Mouse (Mus musculus): ENCODE results near the gene Tcf21. TPM values are rescaled to one million over a fixed set of nuclear protein-coding genes. Genes with fewer than 3 reads are reported as not detected.

Gene Tcf21
- polyA plus RNA-seq, 1 experiment from 2014 or later = 6.2 TPM

DNA sequence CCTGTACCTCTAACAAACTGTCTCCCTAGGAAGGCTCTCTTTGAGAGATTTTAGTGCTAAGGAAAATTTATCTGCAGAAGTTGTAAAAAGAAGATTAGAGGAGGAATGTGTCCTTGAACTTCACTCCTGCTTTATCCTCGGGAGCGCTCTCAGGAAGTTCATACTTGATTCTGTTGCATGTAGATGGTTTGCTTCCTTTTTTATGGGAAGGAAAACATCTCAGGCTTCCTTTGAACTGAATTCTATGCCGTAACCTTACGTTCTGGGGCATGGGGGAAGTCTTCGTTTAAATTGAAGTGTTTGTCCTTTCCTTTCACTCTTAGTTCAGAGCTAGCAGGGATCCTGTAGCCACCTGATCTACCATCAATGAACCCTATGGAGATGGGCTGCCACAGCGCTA, 2.9 kb upstream of the Tcf21 start:
- H3K27me3 ChIP-seq = peaks cover 63% of the 10 kb centered on the region
- H3K9ac ChIP-seq = no peak overlapping the region
- H3K27ac ChIP-seq = no peak overlapping the region

GRCm38 (mm10) chr10:22822486-22822885, 2.5 kb upstream of the Tcf21 start:
- H3K27ac ChIP-seq = no peak overlapping the region
- no peaks in the 10 kb centered on the region for H3K4me1 ChIP-seq (replicated peaks)
- H3K9ac ChIP-seq = no peak overlapping the region
- H3K36me3 ChIP-seq = no peaks in the 10 kb centered on the region
- no peaks in the 10 kb centered on the region for H3K9me3 ChIP-seq (replicated peaks)
- H3K4me2 ChIP-seq = no peak overlapping the region
- DNase-seq = no peak
- ATAC-seq (ENCODE audit: low read depth) = no peak
- peaks cover 67% of the 10 kb centered on the region for H3K27me3 ChIP-seq
- 15% methylated on average over 5 of the region's 5 CpGs for WGBS (ENCODE audit: insufficient replicate concordance)
- H3K4me3 ChIP-seq (replicated peaks) = no peak overlapping the region

More for the DNA sequence above, 2.9 kb upstream of the Tcf21 start:
- DNase-seq (no peak), ATAC-seq (ENCODE audit: low read depth) (no peak)
- Histone ChIP-seq H3K9me3 (replicated peaks) (no peaks in the 10 kb centered on the region), H3K4me1 (replicated peaks) (no peaks in the 10 kb centered on the region), H3K4me2 (no peak overlapping the region), H3K36me3 (no peaks in the 10 kb centered on the region), H3K4me3 (replicated peaks) (no peak overlapping the region)
- 12% methylated on average over 6 of the region's 6 CpGs for WGBS (ENCODE audit: insufficient replicate concordance)

GRCm38 (mm10) chr10:22821709-22822108, 1.7 kb upstream of the Tcf21 start:
- no peaks in the 10 kb centered on the region for H3K4me1 ChIP-seq (replicated peaks)
- no peak for DNase-seq
- ATAC-seq (ENCODE audit: low read depth) = no peak
- WGBS (ENCODE audit: insufficient replicate concordance) = 17% methylated on average over 5 of the region's 5 CpGs
- no peaks in the 10 kb centered on the region for H3K9me3 ChIP-seq (replicated peaks)
- H3K4me3 ChIP-seq (replicated peaks) = no peak overlapping the region
- H3K27ac ChIP-seq = no peak overlapping the region
- H3K27me3 ChIP-seq = peaks cover 71% of the 10 kb centered on the region
- no peak overlapping the region for H3K9ac ChIP-seq
- H3K36me3 ChIP-seq = no peaks in the 10 kb centered on the region
- no peak overlapping the region for H3K4me2 ChIP-seq

GRCm38 (mm10) chr10:22821267-22821666, 1.3 kb upstream of the Tcf21 start:
- Histone ChIP-seq H3K27ac (no peak overlapping the region), H3K4me3 (replicated peaks) (no peak overlapping the region), H3K27me3 (peaks cover 75% of the 10 kb centered on the region)

GRCm38 (mm10) chr10:22820841-22821240, 867 bp upstream of the Tcf21 start:
- Histone ChIP-seq H3K27me3 (peaks cover 80% of the 10 kb centered on the region), H3K27ac (no peak overlapping the region), H3K4me2 (no peak overlapping the region), H3K4me1 (replicated peaks) (no peaks in the 10 kb centered on the region), H3K9me3 (replicated peaks) (no peaks in the 10 kb centered on the region), H3K9ac (no peak overlapping the region), H3K36me3 (no peaks in the 10 kb centered on the region), H3K4me3 (replicated peaks) (no peak overlapping the region)
- ATAC-seq (ENCODE audit: low read depth) (no peak), DNase-seq (no peak)
- WGBS (ENCODE audit: insufficient replicate concordance) = 20% methylated on average over 2 of the region's 2 CpGs

More at GRCm38 (mm10) chr10:22821267-22821666, 1.3 kb upstream of the Tcf21 start:
- H3K9me3 ChIP-seq (replicated peaks) = no peaks in the 10 kb centered on the region
- no peak overlapping the region for H3K9ac ChIP-seq
- 5% methylated on average over 1 of the region's 1 CpGs for WGBS (ENCODE audit: insufficient replicate concordance)
- H3K4me2 ChIP-seq = no peak overlapping the region
- no peaks in the 10 kb centered on the region for H3K4me1 ChIP-seq (replicated peaks)
- DNase-seq (no peak), ATAC-seq (ENCODE audit: low read depth) (no peak)
- no peaks in the 10 kb centered on the region for H3K36me3 ChIP-seq

DNA sequence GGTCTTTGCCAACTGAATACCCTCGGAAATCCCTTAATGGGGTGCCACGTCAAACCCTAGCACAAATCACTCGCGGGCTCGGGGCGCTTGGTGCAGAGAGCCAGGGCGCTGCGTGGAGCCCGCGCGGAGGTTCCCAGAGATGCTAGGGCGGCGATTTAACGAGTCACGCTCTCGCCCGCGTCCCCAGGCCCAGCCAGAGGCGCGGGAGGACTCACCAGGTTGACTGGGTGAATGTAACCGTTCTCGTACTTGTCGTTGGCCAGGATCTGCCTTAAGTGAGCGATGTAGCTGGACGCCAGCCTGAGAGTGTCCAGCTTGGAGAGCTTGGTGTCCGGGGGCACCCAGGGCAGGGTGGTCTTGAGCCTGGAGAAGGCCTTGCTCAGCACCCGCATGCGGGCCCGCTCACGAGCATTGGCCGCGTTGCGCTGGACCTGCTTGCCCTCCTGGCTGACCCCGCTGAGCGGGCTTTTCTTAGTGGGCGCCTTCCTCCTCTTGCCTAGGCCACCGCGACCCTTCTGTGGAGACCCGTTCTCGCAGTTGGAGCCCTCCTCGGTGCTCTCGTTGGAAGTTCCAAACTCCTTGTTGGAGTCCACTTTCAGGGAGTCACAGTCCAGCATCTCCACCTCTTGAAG, 619 bp downstream of the Tcf21 start:
- DNase-seq = no peak
- H3K27me3 ChIP-seq = peaks cover 94% of the 10 kb centered on the region

GRCm38 (mm10) chr10:22818600-22819238, 1.3 kb downstream of the Tcf21 start:
- no peaks in the 10 kb centered on the region for H3K4me1 ChIP-seq (replicated peaks)
- H3K27me3 ChIP-seq = peaks cover 96% of the 10 kb centered on the region
- H3K36me3 ChIP-seq = no peaks in the 10 kb centered on the region
- WGBS (ENCODE audit: insufficient replicate concordance) = 2% methylated on average over 12 of the region's 12 CpGs
- DNase-seq (no peak), ATAC-seq (ENCODE audit: low read depth) (no peak)
- H3K9ac ChIP-seq = peak overlapping the region; percentile 7; the same call in 1 of the 2 replicates
- no peak overlapping the region for H3K4me2 ChIP-seq
- peak overlapping the region; percentile 30 for H3K4me3 ChIP-seq (replicated peaks)
- no peaks in the 10 kb centered on the region for H3K9me3 ChIP-seq (replicated peaks)
- no peak overlapping the region for H3K27ac ChIP-seq

More for the DNA sequence above, 619 bp downstream of the Tcf21 start:
- Histone ChIP-seq H3K36me3 (no peaks in the 10 kb centered on the region), H3K9ac (peak overlapping the region; percentile 7; the same call in 1 of the 2 replicates), H3K4me2 (no peak overlapping the region; the same call in 1 of the 2 replicates), H3K9me3 (replicated peaks) (no peaks in the 10 kb centered on the region), H3K4me1 (replicated peaks) (no peaks in the 10 kb centered on the region), H3K4me3 (replicated peaks) (peak overlapping the region; percentile 30), H3K27ac (no peak overlapping the region)
- 1% methylated on average over 42 of the region's 42 CpGs for WGBS (ENCODE audit: insufficient replicate concordance)
- ATAC-seq (ENCODE audit: low read depth) = no peak

DNA sequence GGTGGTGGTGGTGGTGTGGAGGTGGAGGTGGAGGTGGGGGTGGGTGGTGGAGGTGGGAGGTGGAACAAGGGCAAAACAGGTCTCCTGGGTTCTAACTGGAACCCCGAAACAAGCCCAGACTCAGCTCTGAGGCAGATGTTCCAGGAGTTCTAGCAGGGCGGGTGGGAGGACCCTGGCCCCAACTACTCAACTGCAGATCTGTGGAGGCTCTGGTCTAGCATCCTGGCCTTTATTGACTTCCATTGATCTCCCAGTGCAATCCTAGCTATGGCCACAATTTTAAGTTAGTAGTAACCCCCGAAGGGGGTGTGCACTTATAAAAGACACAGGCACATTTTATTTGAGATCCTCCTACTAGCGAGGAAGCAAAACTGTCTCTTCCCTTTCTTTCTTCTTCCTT, 2.0 kb downstream of the Tcf21 start:
- no peaks in the 10 kb centered on the region for H3K9me3 ChIP-seq (replicated peaks)
- 0 out of 2 replicates have a peak overlapping the region, but pooled peaks have one; percentile 7 for H3K4me3 ChIP-seq (replicated peaks)
- DNase-seq (no peak), ATAC-seq (ENCODE audit: low read depth) (no peak)
- H3K4me1 ChIP-seq (replicated peaks) = no peaks in the 10 kb centered on the region
- no peaks in the 10 kb centered on the region for H3K36me3 ChIP-seq
- H3K9ac ChIP-seq = no peak overlapping the region
- no peak overlapping the region for H3K27ac ChIP-seq
- no peak overlapping the region for H3K4me2 ChIP-seq
- H3K27me3 ChIP-seq = peaks cover 94% of the 10 kb centered on the region
- WGBS (ENCODE audit: insufficient replicate concordance) = 6% methylated on average over 4 of the region's 4 CpGs

DNA sequence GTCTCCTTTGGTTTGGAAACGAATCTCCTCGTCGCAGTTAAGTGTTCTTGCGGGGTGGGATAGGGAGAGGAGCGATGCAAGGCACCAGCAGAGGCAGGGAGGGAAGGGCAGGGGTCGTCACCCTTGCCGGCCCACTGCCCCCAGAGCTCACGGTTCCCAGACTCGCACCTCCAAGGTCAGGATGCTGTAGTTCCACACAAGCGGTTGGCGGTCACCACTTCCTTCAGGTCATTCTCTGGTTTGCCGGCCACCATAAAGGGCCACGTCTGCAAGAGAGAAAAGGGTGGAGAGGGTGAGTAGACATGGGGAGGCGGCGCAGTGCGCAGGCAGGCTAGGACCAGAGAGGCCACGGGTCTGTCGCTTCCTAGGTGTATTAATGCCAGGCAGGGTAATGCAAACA, 2.4 kb downstream of the Tcf21 start:
- H3K27ac ChIP-seq = no peak overlapping the region

GRCm38 (mm10) chr10:22816237-22816762, 3.7 kb downstream of the Tcf21 start:
- Histone ChIP-seq H3K9me3 (replicated peaks) (no peaks in the 10 kb centered on the region), H3K4me3 (replicated peaks) (no peak overlapping the region), H3K4me2 (0 out of 2 replicates have a peak overlapping the region, but pooled peaks have one; percentile 8), H3K4me1 (replicated peaks) (no peaks in the 10 kb centered on the region), H3K27ac (no peak overlapping the region), H3K9ac (no peak overlapping the region), H3K27me3 (peaks cover 90% of the 10 kb centered on the region), H3K36me3 (no peaks in the 10 kb centered on the region)
- 1% methylated on average over 28 of the region's 28 CpGs for WGBS (ENCODE audit: insufficient replicate concordance)
- ATAC-seq (ENCODE audit: low read depth) (no peak), DNase-seq (no peak)

More for the DNA sequence above, 2.4 kb downstream of the Tcf21 start:
- Histone ChIP-seq H3K4me2 (no peak overlapping the region), H3K27me3 (peaks cover 90% of the 10 kb centered on the region), H3K4me1 (replicated peaks) (no peaks in the 10 kb centered on the region), H3K9ac (no peak overlapping the region), H3K4me3 (replicated peaks) (0 out of 2 replicates have a peak overlapping the region, but pooled peaks have one; percentile 7), H3K9me3 (replicated peaks) (no peaks in the 10 kb centered on the region), H3K36me3 (no peaks in the 10 kb centered on the region)
- ATAC-seq (ENCODE audit: low read depth) = no peak
- WGBS (ENCODE audit: insufficient replicate concordance) = 3% methylated on average over 18 of the region's 18 CpGs
- no peak for DNase-seq

GRCm38 (mm10) chr10:22815461-22816236, 4.3 kb downstream of the Tcf21 start:
- Histone ChIP-seq H3K4me3 (replicated peaks) (no peak overlapping the region), H3K4me1 (replicated peaks) (no peaks in the 10 kb centered on the region), H3K27me3 (peaks cover 88% of the 10 kb centered on the region), H3K9me3 (replicated peaks) (no peaks in the 10 kb centered on the region), H3K4me2 (no peak overlapping the region), H3K36me3 (no peaks in the 10 kb centered on the region), H3K27ac (no peak overlapping the region), H3K9ac (no peak overlapping the region)
- no peak for DNase-seq
- ATAC-seq (ENCODE audit: low read depth) = no peak
- 3% methylated on average over 19 of the region's 19 CpGs for WGBS (ENCODE audit: insufficient replicate concordance)
